Mouse (Mus musculus) limb, embryonic 14.5 days (tissue): ENCODE results near the gene Stat4. TPM values are rescaled to one million over a fixed set of nuclear protein-coding genes. Genes with fewer than 3 reads are reported as not detected.

ENCODE experiments used
- ATAC-seq: fragments of 200-750 bp; cut with Nextera tagmentation; 2 replicates; pipeline ENCODE4 v1.8.0; 2017; ENCODE audit warnings: low read depth, moderate number of reproducible peaks, moderate TSS enrichment; ENCODE audit not compliant: low FRiP score
- DNase-seq: peaks from one replicate; pipeline ENCODE4 v3.0.0-alpha.2; 2015; ENCODE audit warnings: low spot score
- H3K27ac ChIP-seq: fragments of 300-500 bp; sonication (generic); replicated peaks from 2 replicates; pipeline ENCODE4 v1.5.1; 2014; ENCODE audit warnings: low read depth, mild to moderate bottlenecking, low read length, moderate library complexity, mixed read lengths
- H3K27me3 ChIP-seq: fragments of 300-500 bp; sonication (generic); 2 replicates; pipeline ENCODE4 v1.6.1; 2014; ENCODE audit warnings: low read length, mixed read lengths; ENCODE audit not compliant: control insufficient read depth, insufficient read depth
- H3K36me3 ChIP-seq: fragments of 300-500 bp; sonication (generic); 2 replicates; pipeline ENCODE4 v1.6.1; 2014; ENCODE audit warnings: mild to moderate bottlenecking, low read length, moderate library complexity, mixed read lengths; ENCODE audit not compliant: control insufficient read depth, insufficient read depth
- H3K4me1 ChIP-seq: fragments of 300-500 bp; sonication (generic); 2 replicates; pipeline ENCODE4 v1.6.1; 2014; ENCODE audit warnings: antibody characterized with exemption, low read length, mixed read lengths; ENCODE audit not compliant: control insufficient read depth, insufficient read depth
- H3K4me2 ChIP-seq: fragments of 300-500 bp; sonication (generic); replicated peaks from 2 replicates; pipeline ENCODE4 v1.6.1; 2014; ENCODE audit warnings: low read depth, mild to moderate bottlenecking, low read length, moderate library complexity; ENCODE audit not compliant: severe bottlenecking
- H3K4me3 ChIP-seq: fragments of 300-500 bp; sonication (generic); replicated peaks from 2 replicates; pipeline ENCODE4 v1.5.1; 2014; ENCODE audit warnings: low read length
- H3K9ac ChIP-seq: fragments of 300-500 bp; sonication (generic); 2 replicates; pipeline ENCODE4 v1.6.1; 2014; ENCODE audit warnings: mild to moderate bottlenecking, low read depth, low read length, moderate library complexity; ENCODE audit not compliant: severe bottlenecking
- H3K9me3 ChIP-seq: fragments of 300-500 bp; sonication (generic); 2 replicates; pipeline ENCODE4 v1.6.1; 2016; ENCODE audit warnings: low read length; ENCODE audit not compliant: control insufficient read depth
- POLR2A ChIP-seq: fragments of 200-500 bp; IDR thresholded peaks from 2 replicates; pipeline ENCODE4 v1.8.0; 2012; ENCODE audit warnings: inconsistent platforms, mild to moderate bottlenecking, moderate library complexity, borderline replicate concordance; ENCODE audit not compliant: insufficient read depth, insufficient read length; ENCODE audit errors: extremely low read depth
- WGBS: fragments of 180-500 bp; shearing (Covaris S2); extraction: QIAGEN DNeasy Blood & Tissue Kit; methylation state at CpG from one replicate; pipeline ENCODE4 v1.1.7; 2014; 5-methylcytosine and 5-hydroxymethylcytosine counted together
- polyA plus RNA-seq, 2 experiments: library from polyadenylated mRNA; depleted of rRNA in 1 of 2; stranded (reverse) in 1 of 2; unstranded in 1 of 2; fragments of >200 nt; fragmentation: Nextera tagmentation in 1 of 2; extraction: Ambion mirVana in 1 of 2; gene quantifications; 2 replicates each; pipeline versions ENCODE4 v1.2.1 to v1.2.3; 2012 to 2014

Stat4 gene
- polyA plus RNA-seq, 2 experiments: 0.44 to 0.51 TPM

- Histone ChIP-seq H3K27me3 (no peaks in the 10 kb centered on the region), H3K9ac (no peak overlapping the region), H3K9me3 (no peaks in the 10 kb centered on the region), H3K4me2 (no peak overlapping the region), H3K27ac (no peak overlapping the region), H3K4me3 (no peak overlapping the region), H3K36me3 (no peaks in the 10 kb centered on the region), H3K4me1 (no peaks in the 10 kb centered on the region)
- TF ChIP-seq POLR2A: no peak
- 87% methylated on average over 6 of the region's 6 CpGs for WGBS
- ATAC-seq: no peak
- no peak for DNase-seq
Measured at GRCm38 (mm10) chr1:51970182-51970581, 16.8 kb upstream of the Stat4 start.

- H3K4me2 ChIP-seq: no peak overlapping the region
- H3K27me3 ChIP-seq: no peaks in the 10 kb centered on the region
- no peak overlapping the region for H3K9ac ChIP-seq
- no peaks in the 10 kb centered on the region for H3K36me3 ChIP-seq
- H3K27ac ChIP-seq: no peak overlapping the region
- no peak for DNase-seq
- no peak overlapping the region for H3K4me3 ChIP-seq
- ATAC-seq: no peak
- no peaks in the 10 kb centered on the region for H3K9me3 ChIP-seq
- TF ChIP-seq POLR2A: no peak
- H3K4me1 ChIP-seq: no peaks in the 10 kb centered on the region
- WGBS: 77% methylated on average over 5 of the region's 5 CpGs
Measured at GRCm38 (mm10) chr1:51975589-51975988, 11.4 kb upstream of the Stat4 start.

GRCm38 (mm10) chr1:51979048-51979447 lies 7.9 kb upstream of the Stat4 start:
- 93% methylated on average over 5 of the region's 5 CpGs for WGBS
- H3K4me3 ChIP-seq: no peak overlapping the region
- DNase-seq (no peak), ATAC-seq (no peak)
- no peaks in the 10 kb centered on the region for H3K27me3 ChIP-seq
- H3K27ac ChIP-seq: no peak overlapping the region
- no peak overlapping the region for H3K4me2 ChIP-seq
- no peaks in the 10 kb centered on the region for H3K9me3 ChIP-seq
- no peaks in the 10 kb centered on the region for H3K4me1 ChIP-seq
- no peaks in the 10 kb centered on the region for H3K36me3 ChIP-seq
- no peak for TF ChIP-seq POLR2A
- no peak overlapping the region for H3K9ac ChIP-seq

GRCm38 (mm10) chr1:51991983-51992609 lies 5.1 kb downstream of the Stat4 start:
- Histone ChIP-seq H3K9me3 (no peaks in the 10 kb centered on the region), H3K9ac (no peak overlapping the region), H3K36me3 (no peaks in the 10 kb centered on the region), H3K27me3 (no peaks in the 10 kb centered on the region), H3K27ac (no peak overlapping the region), H3K4me3 (no peak overlapping the region), H3K4me1 (peaks cover 12% of the 10 kb centered on the region; the same call in 1 of the 2 replicates), H3K4me2 (no peak overlapping the region)
- WGBS: 67% methylated on average over 8 of the region's 8 CpGs
- no peak for TF ChIP-seq POLR2A
- no peak for DNase-seq
- no peak for ATAC-seq

GRCm38 (mm10) chr1:51996056-51996455 lies 9.1 kb downstream of the Stat4 start:
- peaks cover 12% of the 10 kb centered on the region; the same call in 1 of the 2 replicates for H3K4me1 ChIP-seq
- WGBS: 35% methylated on average over 3 of the region's 3 CpGs
- ATAC-seq (no peak; the same call in 1 of the 2 replicates), DNase-seq (peak; percentile 47)
- no peaks in the 10 kb centered on the region for H3K36me3 ChIP-seq
- no peak overlapping the region for H3K4me2 ChIP-seq
- no peak overlapping the region for H3K27ac ChIP-seq
- no peaks in the 10 kb centered on the region for H3K27me3 ChIP-seq
- TF ChIP-seq POLR2A: no peak
- no peak overlapping the region for H3K4me3 ChIP-seq
- no peaks in the 10 kb centered on the region for H3K9me3 ChIP-seq
- H3K9ac ChIP-seq: no peak overlapping the region
